Mouse (Mus musculus): ENCODE data around the gene Clasrp.
A peak's percentile ranks its signal among the peaks of the same experiment; 100 is the strongest.

Clasrp gene

GRCm38 (mm10) chr7:19563884-19564283 lies 40.4 kb downstream of the Clasrp start:
- no peak for DNase-seq (ENCODE audit: low spot score in 2 of 2)

DNA sequence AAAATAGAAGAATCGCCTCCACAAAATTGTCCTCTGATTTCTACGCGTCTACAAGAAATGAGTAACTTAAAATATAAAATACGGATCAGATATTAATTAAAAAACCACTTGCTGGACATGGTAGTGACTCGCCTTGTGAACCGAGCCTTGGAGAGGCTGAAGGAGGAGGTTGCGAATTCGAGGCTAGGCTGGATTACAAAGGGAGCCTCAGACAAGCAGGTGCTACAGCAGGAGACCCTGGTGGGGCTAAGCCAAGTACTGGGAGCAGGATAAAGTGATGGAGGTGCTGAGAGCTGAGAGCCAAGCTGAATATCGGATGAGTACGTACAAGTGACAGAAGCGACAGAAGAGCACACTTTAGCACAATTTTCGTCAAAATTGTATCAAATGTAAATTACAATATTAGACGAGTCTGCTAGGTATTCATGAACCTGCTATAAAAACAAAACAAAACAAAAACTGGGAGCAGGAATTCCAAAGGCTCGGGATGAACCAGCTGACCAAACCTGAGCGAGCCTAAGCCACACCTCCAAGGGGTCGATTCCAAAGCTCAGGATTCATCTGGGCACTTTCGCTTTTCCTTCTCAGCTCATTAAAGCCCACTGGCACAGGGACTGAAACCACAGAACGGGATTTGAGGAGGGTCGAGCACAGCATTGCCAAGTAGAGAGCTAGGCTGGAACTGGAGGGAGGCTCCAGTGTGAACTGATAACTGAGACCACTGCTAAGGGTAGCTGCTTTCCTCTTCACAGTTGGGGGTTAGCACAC lies 41.5 kb downstream of the Clasrp start, which contains the start of gene Ppp1r37:
Gene Ppp1r37 (minus strand): TSS at position 434 of the 768 bp plus-strand sequence.
- DNase-seq (ENCODE audit: low spot score in 2 of 2) = no peak

- DNase-seq (ENCODE audit: low spot score in 2 of 2) = peak; percentile 86 to 90
Measured at GRCm38 (mm10) chr7:19561765-19562642, 42.3 kb downstream of the Clasrp start.

GRCm38 (mm10) chr7:19561431-19561764 lies 42.9 kb downstream of the Clasrp start:
- no peak for DNase-seq (ENCODE audit: low spot score in 2 of 2)

- DNase-seq (ENCODE audit: low spot score in 2 of 2) = no peak
Measured at GRCm38 (mm10) chr7:19560491-19561260, 43.6 kb downstream of the Clasrp start.

DNA sequence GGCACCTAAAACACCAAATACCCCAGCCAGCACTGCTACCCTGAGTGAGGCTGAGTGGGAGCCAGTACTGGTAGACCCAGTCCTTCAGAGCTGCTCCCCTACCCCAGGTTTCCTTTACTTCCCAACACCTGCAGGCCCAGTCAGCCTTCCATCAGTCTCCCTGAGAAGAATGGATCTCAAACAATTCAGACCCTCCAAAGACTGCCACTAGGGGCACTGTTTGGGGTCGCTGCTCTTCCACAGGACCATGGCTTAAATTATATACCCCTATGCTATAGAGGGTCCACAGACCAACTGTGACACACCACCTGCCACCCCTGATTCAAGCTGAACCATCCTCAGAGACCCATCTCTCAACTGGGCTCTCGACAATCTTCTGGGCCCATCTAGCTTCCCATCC lies 45.3 kb downstream of the Clasrp start:
- no peak for DNase-seq (ENCODE audit: low spot score in 2 of 2)

GRCm38 (mm10) chr7:19557982-19558900 lies 46.0 kb downstream of the Clasrp start:
- peak; percentile 28 to 35 for DNase-seq (ENCODE audit: low spot score in 2 of 2)

DNA sequence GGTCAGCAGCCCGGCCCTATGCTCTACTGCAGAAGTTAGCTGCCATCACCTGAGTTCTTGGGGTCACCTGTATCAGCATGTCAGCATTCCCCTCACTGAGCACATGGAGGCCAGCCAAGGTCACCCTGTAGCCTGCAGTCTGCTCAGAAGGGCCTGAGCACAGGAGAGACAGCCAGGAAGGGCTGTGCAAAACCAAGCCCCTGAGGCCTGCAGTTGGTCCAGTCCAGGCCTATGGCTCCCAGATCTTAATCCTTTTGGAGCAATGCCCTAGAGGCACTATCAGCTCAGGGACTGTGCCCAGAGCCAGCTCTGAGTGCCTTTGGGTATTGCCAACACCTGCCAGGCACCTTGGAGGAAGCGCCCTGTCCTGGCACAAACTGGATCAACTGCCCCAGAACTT lies 47.2 kb downstream of the Clasrp start:
- no peak for DNase-seq (ENCODE audit: low spot score in 2 of 2)

DNA sequence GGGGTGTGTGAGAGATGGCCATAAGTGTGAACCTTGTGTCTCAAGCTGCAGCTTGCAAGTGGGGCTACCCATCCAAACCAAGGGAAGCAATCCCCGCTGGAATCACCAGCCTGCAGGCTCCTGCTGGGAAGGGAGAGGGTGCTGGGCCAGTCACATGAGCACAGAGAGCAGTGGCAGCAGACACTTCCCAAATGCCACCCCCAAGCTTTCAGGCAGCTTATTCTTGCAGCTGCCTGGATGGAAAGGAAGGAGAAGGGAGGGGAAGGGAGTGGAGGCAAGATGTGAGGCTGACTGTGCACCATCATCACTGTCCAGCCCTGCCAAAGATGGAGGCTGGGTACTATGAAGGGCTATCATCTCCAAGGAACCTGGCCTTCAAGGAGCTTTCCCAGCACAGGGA lies 50.1 kb downstream of the Clasrp start:
- DNase-seq (ENCODE audit: low spot score in 2 of 2) = peak; percentile 67 to 80

DNA sequence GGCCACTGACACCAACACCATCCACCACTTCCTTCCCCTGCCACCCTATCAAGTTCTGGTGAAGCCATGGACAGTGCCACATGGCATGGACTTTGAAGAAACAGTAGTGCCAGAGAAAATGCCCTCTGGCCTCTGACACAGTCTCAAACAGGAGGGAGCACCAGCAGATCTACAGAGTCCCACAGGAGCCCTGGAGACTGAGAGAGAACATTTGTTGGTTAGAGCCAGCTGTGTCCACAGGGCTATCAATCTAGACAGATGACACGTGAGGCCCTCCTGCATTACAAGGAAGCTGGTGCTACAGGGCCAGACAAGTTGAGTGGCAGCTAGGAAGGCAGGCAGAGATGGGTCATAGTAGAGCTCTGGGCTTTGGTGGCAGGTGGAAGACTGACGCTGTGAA lies 51.8 kb downstream of the Clasrp start:
- no peak for DNase-seq (ENCODE audit: low spot score in 2 of 2)

DNA sequence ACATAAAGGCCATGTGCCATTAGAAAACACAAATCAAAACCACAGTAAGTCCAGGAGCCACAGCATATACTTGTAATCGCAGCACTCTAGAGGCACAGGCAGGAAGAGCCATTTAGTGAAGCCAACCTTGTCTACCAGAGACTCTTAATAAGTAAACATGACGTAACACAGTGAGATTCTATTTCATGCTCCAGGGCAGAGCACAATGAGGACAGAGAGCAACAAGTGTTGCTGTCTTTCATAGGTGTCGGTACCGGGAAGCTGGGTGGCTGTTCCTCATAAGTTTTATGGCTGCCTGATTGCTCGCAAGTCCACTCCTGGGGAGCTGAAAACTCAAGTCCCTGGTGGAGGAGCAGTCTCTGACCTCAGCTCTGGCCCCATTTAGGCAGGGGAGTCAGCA lies 52.7 kb downstream of the Clasrp start:
- DNase-seq (ENCODE audit: low spot score in 2 of 2) = no peak

DNA sequence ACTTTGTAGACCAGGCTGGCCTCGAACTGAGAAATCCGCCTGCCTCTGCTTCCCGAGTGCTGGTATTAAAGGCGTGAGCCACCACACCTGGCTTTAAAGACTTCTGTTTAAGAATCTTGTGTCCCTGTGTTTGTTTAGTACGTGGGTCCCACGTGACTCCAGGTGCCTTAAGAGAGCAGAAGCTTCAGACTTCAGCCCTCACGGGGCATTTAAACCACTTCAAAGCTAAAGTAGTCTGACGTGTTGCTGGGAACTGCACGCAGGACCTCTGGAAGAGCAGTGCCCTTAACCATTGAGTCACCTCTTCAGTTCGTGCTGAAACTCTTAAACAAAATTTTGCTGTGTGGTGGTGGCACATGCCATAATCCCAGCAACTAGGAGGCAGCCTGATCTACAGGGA lies 54.9 kb downstream of the Clasrp start:
- DNase-seq (ENCODE audit: low spot score in 2 of 2) = no peak

- DNase-seq (ENCODE audit: low spot score in 2 of 2) = no peak
Measured at GRCm38 (mm10) chr7:19547344-19547969, 56.8 kb downstream of the Clasrp start.

GRCm38 (mm10) chr7:19546007-19546406 lies 58.3 kb downstream of the Clasrp start:
- no peak for DNase-seq (ENCODE audit: low spot score in 2 of 2)

GRCm38 (mm10) chr7:19543584-19543983 lies 60.7 kb downstream of the Clasrp start:
- no peak for DNase-seq (ENCODE audit: low spot score in 2 of 2)

DNA sequence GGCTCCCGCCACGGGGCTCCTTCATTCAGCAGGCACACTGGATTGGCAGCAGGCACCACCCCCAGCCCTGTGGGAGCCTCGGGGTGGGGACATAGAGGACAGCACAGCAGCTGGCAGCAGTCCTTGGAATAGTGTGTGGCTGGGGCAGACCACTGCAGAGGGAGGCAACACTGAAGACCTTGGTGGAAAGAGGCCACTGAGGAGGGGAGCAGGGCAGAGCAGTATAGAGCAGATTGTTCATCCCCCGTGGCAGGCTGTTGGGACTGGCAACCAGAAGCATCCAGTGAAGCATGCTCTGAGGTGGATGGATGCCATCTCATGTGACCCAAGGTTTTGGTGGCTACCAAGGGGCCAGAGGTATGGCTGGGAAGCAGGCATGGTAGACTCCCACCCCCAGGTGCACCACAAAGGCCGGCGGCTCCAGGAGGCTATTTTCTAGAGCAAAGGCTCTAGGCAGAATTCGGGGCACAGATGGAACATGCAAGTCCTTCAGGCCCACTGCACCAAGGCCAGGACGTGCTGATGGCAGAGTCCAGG lies 62.1 kb downstream of the Clasrp start:
- peak in 1 of 2 experiments; percentile 31 for DNase-seq (ENCODE audit: low spot score in 2 of 2)

DNA sequence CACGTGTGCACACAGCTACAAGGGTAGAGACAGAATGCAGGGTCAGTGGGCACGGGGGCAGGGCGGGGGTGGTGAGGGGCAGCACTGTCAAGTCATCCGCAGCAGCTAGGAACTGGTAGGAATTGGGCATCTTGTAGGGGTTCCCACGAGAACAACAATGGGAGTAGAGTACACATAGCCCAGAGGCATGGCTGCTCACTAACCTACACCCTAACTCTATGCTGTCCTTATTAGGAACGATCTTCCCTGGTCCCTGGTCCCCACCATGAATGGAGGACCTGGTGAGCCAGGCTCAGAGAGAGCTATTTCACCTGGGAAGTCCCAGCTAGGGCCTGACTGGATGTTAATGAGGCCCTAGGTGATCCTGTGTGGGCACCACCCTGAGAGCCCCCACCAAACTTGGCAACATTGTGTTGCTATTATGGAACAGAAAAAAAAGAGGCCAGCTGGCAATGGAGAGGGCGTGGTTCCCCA lies 62.6 kb downstream of the Clasrp start:
- DNase-seq (ENCODE audit: low spot score in 2 of 2) = no peak

GRCm38 (mm10) chr7:19540771-19541566 lies 63.3 kb downstream of the Clasrp start:
- DNase-seq (ENCODE audit: low spot score in 2 of 2) = no peak

- no peak for DNase-seq (ENCODE audit: low spot score in 2 of 2)
Measured at GRCm38 (mm10) chr7:19534676-19535075, 69.6 kb downstream of the Clasrp start.

All from frontal cortex, postnatal 36 days (tissue).